Mouse (Mus musculus): Measurements from ENCODE around the gene Rai2. TPM values are rescaled to one million over a fixed set of nuclear protein-coding genes. Genes with fewer than 3 reads are reported as not detected.

Rai2 gene
- total RNA-seq (2023), result not detected

DNA sequence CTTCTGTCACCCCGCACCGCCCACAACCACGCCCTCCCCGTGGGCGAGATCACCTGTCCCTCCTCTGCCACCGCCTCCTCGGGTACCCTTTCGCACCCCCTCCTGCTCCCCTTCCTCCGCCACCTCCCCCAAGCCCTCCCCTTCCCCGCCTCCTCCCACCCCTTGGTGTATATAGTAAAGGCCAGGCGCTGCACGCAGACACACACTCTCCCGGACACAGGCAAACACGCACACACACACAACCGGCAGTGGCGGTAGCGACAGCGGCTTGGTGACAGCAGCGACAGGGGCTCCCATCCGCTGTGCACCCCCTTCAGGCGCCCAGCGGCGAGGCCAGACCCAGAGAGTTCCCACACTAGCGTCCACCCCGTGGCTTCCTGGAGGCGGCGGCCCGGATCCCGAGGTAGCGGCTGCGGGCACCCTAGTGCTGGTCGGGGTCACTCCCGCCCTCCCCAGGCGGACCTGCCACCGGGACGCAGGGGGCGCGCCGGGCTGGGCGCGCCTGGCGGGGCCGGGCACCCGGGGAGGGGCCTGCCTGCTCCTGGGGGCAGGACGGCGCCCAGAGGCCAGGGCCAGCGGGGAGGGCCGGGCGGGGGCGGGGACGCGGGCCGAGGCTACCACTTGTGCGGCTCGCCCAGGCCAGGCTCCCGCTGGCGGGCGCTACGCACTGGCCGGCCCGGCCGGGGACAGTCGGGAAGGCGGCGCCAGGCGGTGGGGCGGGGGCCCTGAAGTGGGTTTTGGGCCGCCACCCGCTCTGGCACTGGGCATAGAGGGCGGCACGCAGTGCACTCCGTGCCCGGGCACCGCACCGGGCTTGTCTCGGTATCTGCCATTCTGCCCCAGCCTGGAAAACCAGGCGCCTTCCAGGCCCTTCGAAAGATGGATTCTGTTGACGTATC, at the start of gene Rai2:
TSS of gene Rai2 (plus strand) at position 205 of the 899 bp plus-strand sequence.

